8 mouse cellular contexts compared by ENCODE assay signal in the genomic region with DNA sequence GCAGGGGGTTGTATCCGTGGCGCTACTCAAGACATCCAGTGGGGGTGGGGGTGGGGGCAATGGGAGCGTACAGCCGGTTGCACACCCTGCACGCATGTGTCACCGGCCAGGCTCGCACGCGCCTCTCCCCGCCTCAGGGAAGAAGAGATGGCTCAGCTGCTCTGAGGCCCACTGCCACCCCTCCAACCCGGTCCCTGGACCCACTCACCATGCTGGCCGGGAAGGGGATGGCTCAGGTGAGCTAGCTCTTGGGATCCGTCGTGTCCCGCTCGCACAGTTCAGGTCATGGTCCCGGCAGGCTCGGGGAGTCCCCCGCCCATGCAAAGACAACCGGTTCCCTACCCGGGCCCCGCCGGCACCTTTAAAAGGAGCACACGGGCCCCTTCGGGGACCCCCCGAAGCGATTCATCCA. TPM values are rescaled to one million over a fixed set of nuclear protein-coding genes. Genes with fewer than 3 reads are reported as not detected.
DNase-seq lines count a peak whose midpoint lies in the region; ATAC-seq and TF ChIP-seq lines count a peak whose summit lies in the region.

No protein-coding gene starts in this region.

- WGBS in heart, postnatal 0 days: under 1% methylated on average over 27 of the region's 27 CpGs
- 0% methylated on average over 27 of the region's 27 CpGs for WGBS in lung, embryonic 15.5 days
- 0% methylated on average over 27 of the region's 27 CpGs for WGBS in olfactory bulb, adult 2 months

- peak; percentile 58 for DNase-seq in ES-CJ7 (ENCODE audit: low read depth, low spot score)
- peak; percentile 68 for DNase-seq in brain, adult 2 months (ENCODE audit: low read depth, low spot score)
- peak; percentile 32 for DNase-seq in heart, postnatal 0 days (ENCODE audit: low spot score)
- peak in 1 of 2 experiments; percentile 36 for DNase-seq in layer of hippocampus, adult 2 months (ENCODE audit: low spot score in 2 of 2)
- DNase-seq in thymus, postnatal 14 days: peak; percentile 60

- TF ChIP-seq EP300 in heart, postnatal 0 days (IDR thresholded peaks at IDR 0.05; ENCODE audit: low read depth): no peak

- H3K4me1 ChIP-seq in embryonic fibroblast, embryonic 13.5 days (ENCODE audit: control insufficient read depth, insufficient read depth, low read length): peaks cover 2% of the 10 kb centered on the region
- peaks cover 16% of the 10 kb centered on the region for H3K4me1 ChIP-seq in heart, postnatal 0 days (ENCODE audit: control insufficient read depth, insufficient read depth)
- peaks cover 13% of the 10 kb centered on the region for H3K4me1 ChIP-seq in lung, embryonic 15.5 days
- peaks cover 2% of the 10 kb centered on the region; the same call in 1 of the 2 replicates for H3K4me1 ChIP-seq in olfactory bulb, adult 2 months (ENCODE audit: control insufficient read depth, insufficient read depth, low read length)

- no peak for TF ChIP-seq CTCF in embryonic fibroblast, embryonic 13.5 days (IDR thresholded peaks at IDR 0.05; ENCODE audit: borderline replicate concordance, insufficient read depth, low read length)
- TF ChIP-seq CTCF in heart, postnatal 0 days (IDR thresholded peaks at IDR 0.05; ENCODE audit: low read depth): no peak
- TF ChIP-seq CTCF in layer of hippocampus, adult 2 months (conservative IDR thresholded peaks at IDR 0.05): no peak
- no peak for TF ChIP-seq CTCF in olfactory bulb, adult 2 months (IDR thresholded peaks at IDR 0.05; ENCODE audit: insufficient read depth, low read depth, low read length)

- peak; percentile 64; the same call in 1 of the 2 replicates for TF ChIP-seq POLR2A in embryonic fibroblast, embryonic 13.5 days (IDR thresholded peaks at IDR 0.05; ENCODE audit: low read depth, low read length)
- TF ChIP-seq POLR2A in olfactory bulb, adult 2 months (IDR thresholded peaks at IDR 0.05; ENCODE audit: insufficient read depth, low read depth, low read length): no peak

- no peaks in the 10 kb centered on the region for H3K27me3 ChIP-seq in heart, postnatal 0 days (ENCODE audit: control insufficient read depth, insufficient read depth, low read length)
- H3K27me3 ChIP-seq in lung, embryonic 15.5 days: no peaks in the 10 kb centered on the region

- peak overlapping the region; percentile 99 for H3K9ac ChIP-seq in heart, postnatal 0 days (replicated peaks; ENCODE audit: low read depth, low read length)
- peak overlapping the region; percentile 97 for H3K9ac ChIP-seq in lung, embryonic 15.5 days

- H3K9me3 ChIP-seq in heart, postnatal 0 days (replicated peaks; ENCODE audit: control insufficient read depth, low read length): no peaks in the 10 kb centered on the region
- H3K9me3 ChIP-seq in lung, embryonic 15.5 days: no peaks in the 10 kb centered on the region

- peak; percentile 66 for ATAC-seq in heart, postnatal 0 days (ENCODE audit: insufficient read depth, low read depth)
- ATAC-seq in lung, embryonic 15.5 days (ENCODE audit: borderline replicate concordance, extremely low read depth, low FRiP score, low TSS enrichment): peak; percentile 69

- H3K27ac ChIP-seq in embryonic fibroblast, embryonic 13.5 days (ENCODE audit: insufficient read depth, low read length): peak overlapping the region; percentile 17
- peak overlapping the region; percentile 93 for H3K27ac ChIP-seq in heart, postnatal 0 days (ENCODE audit: low read depth)
- peak overlapping the region; percentile 93 for H3K27ac ChIP-seq in layer of hippocampus, adult 2 months
- peak overlapping the region; percentile 81 for H3K27ac ChIP-seq in lung, embryonic 15.5 days
- 0 out of 2 replicates have a peak overlapping the region, but pooled peaks have one; percentile 31 for H3K27ac ChIP-seq in olfactory bulb, adult 2 months (ENCODE audit: insufficient read depth, low read depth, low read length)

- H3K4me2 ChIP-seq in heart, postnatal 0 days (ENCODE audit: low read depth, low read length): peak overlapping the region; percentile 94
- peak overlapping the region; percentile 84 for H3K4me2 ChIP-seq in lung, embryonic 15.5 days

- H3K36me3 ChIP-seq in heart, postnatal 0 days (replicated peaks; ENCODE audit: control insufficient read depth, insufficient read depth, low read length): no peaks in the 10 kb centered on the region
- no peaks in the 10 kb centered on the region for H3K36me3 ChIP-seq in lung, embryonic 15.5 days

- H3K4me3 ChIP-seq in embryonic fibroblast, embryonic 13.5 days (ENCODE audit: insufficient read depth, low read length): peak overlapping the region; percentile 82
- H3K4me3 ChIP-seq in heart, postnatal 0 days (ENCODE audit: low read depth, low read length): peak overlapping the region; percentile 94
- peak overlapping the region; percentile 91 for H3K4me3 ChIP-seq in layer of hippocampus, adult 2 months
- peak overlapping the region; percentile 91 for H3K4me3 ChIP-seq in lung, embryonic 15.5 days
- peak overlapping the region; percentile 90 for H3K4me3 ChIP-seq in olfactory bulb, adult 2 months (ENCODE audit: insufficient read depth, low read depth, low read length)

RNA-seq across cellular contexts. Expression of a gene that starts 0.6 kb away (rescaled TPM):
- 108 and 115 TPM in 2 replicates for polyA plus RNA-seq in embryonic fibroblast, embryonic 13.5 days (2011; ENCODE audit: insufficient read length, low read depth, missing spikeins)
- total RNA-seq in heart, postnatal 0 days (2014; rRNA removed; ENCODE audit: low replicate concordance): 52.9 and 78.8 TPM in 2 replicates
- 12.3 and 14.2 TPM in 2 replicates for polyA plus RNA-seq in heart, postnatal 0 days (2015; fragmentation: Nextera tagmentation; extraction: Ambion mirVana)
- 10 to 100 TPM; 91.1 to 92.3 TPM for total RNA-seq in layer of hippocampus, adult 2 months (2021)
- polyA plus RNA-seq in lung, embryonic 15.5 days (2015; fragmentation: Nextera tagmentation; extraction: Ambion mirVana): 39.4 and 44.5 TPM in 2 replicates
- not detected in 2 replicates for polyA plus RNA-seq in olfactory bulb, adult 2 months (2012; ENCODE audit: insufficient read depth, insufficient read length, low replicate concordance, missing spikeins)

Comparison
In these comparisons a context has a peak if more than half of its experiments do, and no peak if none do; other contexts are left out.
1. H3K27ac ChIP-seq: peak in every context shown above with its lines; median percentile 93 in heart, postnatal 0 days; 93 in layer of hippocampus, adult 2 months; 81 in lung, embryonic 15.5 days; 31 in olfactory bulb, adult 2 months; 17 in embryonic fibroblast, embryonic 13.5 days.